Mouse (Mus musculus) olfactory bulb, adult 2 months (tissue): Measurements from ENCODE around the gene Trim45.

Experiments used
- CTCF ChIP-seq: fragments of 200-500 bp; IDR thresholded peaks from 2 replicates; pipeline ENCODE4 v1.5.1; 2012; ENCODE audit warnings: low read depth, mild to moderate bottlenecking, low read length, moderate library complexity; ENCODE audit not compliant: insufficient read depth
- POLR2A ChIP-seq: fragments of 200-500 bp; IDR thresholded peaks from 2 replicates; pipeline ENCODE4 v1.6.1; 2012; ENCODE audit warnings: mild to moderate bottlenecking, low read depth, low read length, moderate library complexity; ENCODE audit not compliant: insufficient read depth

DNA sequence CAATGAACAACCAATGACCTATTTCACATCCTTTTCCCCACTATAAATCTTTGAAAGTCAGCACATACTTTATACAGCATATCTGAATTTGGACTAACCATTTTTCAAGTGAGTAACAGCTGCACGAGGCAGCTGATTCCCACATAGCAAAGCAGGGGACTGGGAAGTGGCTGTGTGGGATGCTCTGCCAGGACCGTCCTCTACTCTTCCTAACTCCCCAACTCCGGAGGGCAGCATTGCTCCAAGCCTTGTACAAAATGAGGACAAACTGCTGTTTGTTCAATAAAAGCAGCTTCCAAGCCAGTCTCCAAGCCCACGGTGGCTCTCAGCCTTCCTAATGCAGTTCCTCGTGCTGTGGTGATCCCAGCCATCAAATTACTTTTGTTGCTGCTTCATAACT is 11.4 kb upstream of the Trim45 start:
- TF ChIP-seq POLR2A (no peak), CTCF (no peak)
